27 mouse cellular contexts compared by ENCODE assay signal in genomic region chr9:101990032-101990431, GRCm38 (mm10).
DNase-seq lines count a peak whose midpoint lies in the region; ATAC-seq and TF ChIP-seq lines count a peak whose summit lies in the region.
"Had no signal": no experiment of that assay in that cellular context is flagged by ENCODE, and none has a peak within 500 bp of the region (broad histone marks: within the 10 kb centered on the region; RNA-seq: fewer than 3 reads in every experiment).

No protein-coding gene starts in this region.

- intact Hi-C loops in left cerebral cortex, postnatal 4 days (cut with DNase I) = no loop called here

- no peaks in the 10 kb centered on the region for H3K9me3 ChIP-seq in liver, embryonic 13.5 days (replicated peaks)
- H3K9me3 ChIP-seq: forebrain, embryonic 12.5 days; hindbrain, embryonic 15.5 days; kidney, embryonic 15.5 days; midbrain, embryonic 12.5 days; neural tube, embryonic 13.5 days had no signal

- no peaks in the 10 kb centered on the region for H3K36me3 ChIP-seq in liver, embryonic 13.5 days
- H3K36me3 ChIP-seq: embryonic facial prominence, embryonic 13.5 days; forebrain, embryonic 12.5 days; kidney, embryonic 15.5 days; midbrain, embryonic 12.5 days had no signal

- ATAC-seq in liver, embryonic 13.5 days (ENCODE audit: low read depth) = peak; percentile 26; the same call in 1 of the 2 replicates
- ATAC-seq in megakaryocyte progenitor cell, adult 5-6 weeks (replicated peaks; ENCODE audit: poor library complexity) = peak; percentile 18; the same call in 1 of the 2 replicates
- ATAC-seq: Patski had no signal

- WGBS in cerebellum, adult 2 months = 22% methylated on average over 6 of the region's 6 CpGs
- 76% methylated on average over 6 of the region's 6 CpGs for WGBS in liver, embryonic 13.5 days (ENCODE audit: insufficient replicate concordance)

- H3K27me3 ChIP-seq in cerebellum, adult 2 months (ENCODE audit: control insufficient read depth, insufficient read depth, low read length) = no peaks in the 10 kb centered on the region
- no peaks in the 10 kb centered on the region for H3K27me3 ChIP-seq in liver, embryonic 13.5 days
- H3K27me3 ChIP-seq: embryonic facial prominence, embryonic 13.5 days; forebrain, embryonic 12.5 days; hindbrain, embryonic 15.5 days; kidney, embryonic 15.5 days; midbrain, embryonic 12.5 days; neural tube, embryonic 13.5 days; Patski had no signal

- TF ChIP-seq CTCF in cerebellum, adult 2 months (IDR thresholded peaks at IDR 0.05; ENCODE audit: borderline replicate concordance, insufficient read depth, low read depth, low read length) = no peak

- H3K27ac ChIP-seq in cerebellum, adult 2 months (ENCODE audit: insufficient read depth, low read length) = no peak overlapping the region
- peak overlapping the region; percentile 43; the same call in 1 of the 2 replicates for H3K27ac ChIP-seq in liver, embryonic 13.5 days
- H3K27ac ChIP-seq: embryonic facial prominence, embryonic 13.5 days; forebrain, embryonic 12.5 days; hindbrain, embryonic 15.5 days; kidney, embryonic 15.5 days; left cerebral cortex, adult 2 months; midbrain, embryonic 12.5 days; neural tube, embryonic 13.5 days had no signal

- peak; percentile 46 to 56 for DNase-seq in cerebellum, postnatal 10 days
- DNase-seq in cerebellum, adult 2 months = no peak
- DNase-seq in left cerebral cortex, postnatal 4 days = peak; percentile 25
- DNase-seq in left cerebral cortex, adult 9 months (ENCODE audit: low spot score in 2 of 2) = no peak
- no peak for DNase-seq in liver, embryonic 13.5 days
- DNase-seq in ovary, postnatal 14 days (ENCODE audit: low spot score) = no peak
- DNase-seq in ovary, postnatal 36 days (ENCODE audit: low spot score) = no peak
- DNase-seq: adrenal gland, postnatal 10 days; cerebellum, adult 11 months; gastrocnemius, postnatal 10 days; heart, postnatal 36 days; kidney, adult 18-20 months; kidney, postnatal 25 days; lung, embryonic 14.5 days; lung, postnatal 14 days; retina, postnatal 1 day; right cerebral cortex, postnatal 14 days; thymus, postnatal 25 days had no signal

- peak overlapping the region; percentile 39 for H3K4me2 ChIP-seq in liver, embryonic 13.5 days
- H3K4me2 ChIP-seq: embryonic facial prominence, embryonic 13.5 days; forebrain, embryonic 12.5 days; hindbrain, embryonic 15.5 days; kidney, embryonic 15.5 days; lung, embryonic 14.5 days; midbrain, embryonic 12.5 days; neural tube, embryonic 13.5 days had no signal

- H3K9ac ChIP-seq in liver, embryonic 13.5 days = 0 out of 2 replicates have a peak overlapping the region, but pooled peaks have one; percentile 2
- H3K9ac ChIP-seq: embryonic facial prominence, embryonic 13.5 days; forebrain, embryonic 12.5 days; hindbrain, embryonic 15.5 days; kidney, embryonic 15.5 days; lung, embryonic 14.5 days; midbrain, embryonic 12.5 days; neural tube, embryonic 13.5 days had no signal

- H3K4me1 ChIP-seq in cerebellum, adult 2 months (ENCODE audit: control insufficient read depth, insufficient read depth, low read length) = no peaks in the 10 kb centered on the region
- peaks cover 84% of the 10 kb centered on the region for H3K4me1 ChIP-seq in liver, embryonic 13.5 days (replicated peaks)
- H3K4me1 ChIP-seq: embryonic facial prominence, embryonic 13.5 days; kidney, embryonic 15.5 days; midbrain, embryonic 12.5 days had no signal

- no peak for TF ChIP-seq POLR2A in cerebellum, adult 2 months (IDR thresholded peaks at IDR 0.05; ENCODE audit: borderline replicate concordance, insufficient read depth, low read length)

- no peak overlapping the region for H3K4me3 ChIP-seq in cerebellum, adult 2 months (replicated peaks; ENCODE audit: insufficient read depth, low read depth, low read length)
- H3K4me3 ChIP-seq in liver, embryonic 13.5 days (replicated peaks) = no peak overlapping the region
- H3K4me3 ChIP-seq: embryonic facial prominence, embryonic 13.5 days; forebrain, embryonic 12.5 days; hindbrain, embryonic 15.5 days; kidney, embryonic 15.5 days; left cerebral cortex, adult 2 months; midbrain, embryonic 12.5 days; neural tube, embryonic 13.5 days had no signal

Comparison
In these comparisons a context has a peak if more than half of its experiments do, and no peak if none do; other contexts are left out.
1. DNase-seq: peak in cerebellum, postnatal 10 days (2 of 2) and left cerebral cortex, postnatal 4 days (single experiment); none in cerebellum, adult 2 months (0 of 2), left cerebral cortex, adult 9 months (0 of 2), liver, embryonic 13.5 days (single experiment), ovary, postnatal 14 days (single experiment) and ovary, postnatal 36 days (single experiment).